ENCODE assay signal across 8 mouse cellular contexts in the genomic region with DNA sequence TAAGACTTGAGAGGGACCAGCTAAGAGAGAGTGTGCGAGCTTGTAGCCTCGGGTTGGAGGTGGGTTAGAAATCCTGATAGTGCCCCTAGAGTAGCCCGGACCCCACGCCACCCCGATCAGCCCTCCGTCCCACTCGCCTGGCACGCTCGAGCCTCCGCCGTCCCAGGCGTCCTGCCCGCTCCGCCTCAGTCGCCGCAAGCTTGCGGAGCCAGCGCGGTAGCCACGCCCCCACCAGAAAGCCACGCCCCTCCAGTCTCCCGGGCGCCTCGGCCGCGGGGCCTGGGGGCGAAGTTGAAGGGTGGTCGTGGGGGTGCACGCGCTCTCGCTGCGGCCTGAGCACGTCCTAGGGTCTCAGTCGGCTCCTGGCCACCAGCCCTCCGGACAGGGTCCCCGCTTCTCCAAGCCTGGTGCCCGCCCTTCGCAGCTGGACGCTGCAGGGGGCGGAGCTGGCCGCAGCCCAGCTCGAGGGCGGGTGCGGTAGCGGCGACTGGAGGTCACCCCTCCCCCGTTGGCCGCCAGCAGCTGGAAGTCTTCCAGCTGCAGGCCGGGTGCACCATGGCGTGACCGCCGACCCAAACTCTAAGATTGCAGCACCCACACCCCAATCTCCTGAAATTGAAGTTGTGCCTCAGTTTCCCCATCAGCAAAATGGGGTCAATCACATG. TPM values are rescaled to one million over a fixed set of nuclear protein-coding genes. Genes with fewer than 3 reads are reported as not detected.
DNase-seq lines count a peak whose midpoint lies in the region; ATAC-seq and TF ChIP-seq lines count a peak whose summit lies in the region.

Gene Kank2 (minus strand): TSS at position 400 of the 665 bp plus-strand sequence.

- peak within 1 kb of the TSS; percentile 93 to 96 for H3K27ac ChIP-seq in heart, embryonic 14.5 days (replicated peaks in 1 of 2; ENCODE audit: control insufficient read depth in 1 of 2, insufficient read depth in 1 of 2, low read depth in 2 of 2, low read length in 2 of 2)
- H3K27ac ChIP-seq in liver, embryonic 16.5 days (ENCODE audit: low read length): peak within 1 kb of the TSS; percentile 88
- H3K27ac ChIP-seq in neural tube, embryonic 12.5 days: 0 out of 2 replicates have a peak within 1 kb of the TSS, but pooled peaks have one; percentile 15

- under 1% methylated on average over 50 of the region's 52 CpGs for WGBS in heart, embryonic 14.5 days
- WGBS in liver, embryonic 16.5 days (ENCODE audit: insufficient replicate concordance): 0% methylated on average over 51 of the region's 52 CpGs
- WGBS in neural tube, embryonic 12.5 days: under 1% methylated on average over 52 of the region's 52 CpGs

- H3K9me3 ChIP-seq in heart, embryonic 14.5 days (ENCODE audit: control insufficient read depth, low read length): no peaks in the 10 kb centered on the region
- H3K9me3 ChIP-seq in liver, embryonic 16.5 days (replicated peaks; ENCODE audit: control insufficient read depth, low read length): no peaks in the 10 kb centered on the region
- no peaks in the 10 kb centered on the region for H3K9me3 ChIP-seq in neural tube, embryonic 12.5 days

- no peak for TF ChIP-seq CTCF in brain, embryonic 14.5 days (IDR thresholded peaks at IDR 0.05; ENCODE audit: borderline replicate concordance, extremely low read depth, insufficient read depth, insufficient read length)

- H3K4me2 ChIP-seq in heart, embryonic 14.5 days (ENCODE audit: low read length): peak within 1 kb of the TSS; percentile 70
- peak within 1 kb of the TSS; percentile 89 for H3K4me2 ChIP-seq in liver, embryonic 16.5 days (ENCODE audit: low read depth, low read length)
- peak within 1 kb of the TSS; percentile 78 for H3K4me2 ChIP-seq in neural tube, embryonic 12.5 days (replicated peaks)

- H3K4me1 ChIP-seq in heart, embryonic 14.5 days (ENCODE audit: control insufficient read depth in 2 of 2, insufficient read depth in 2 of 2, low read length in 2 of 2): peaks cover 11 to 29% of the 10 kb centered on the region in 2 experiments
- H3K4me1 ChIP-seq in liver, embryonic 16.5 days (ENCODE audit: control insufficient read depth, low read depth, low read length): peaks cover 17% of the 10 kb centered on the region
- peaks cover 10% of the 10 kb centered on the region for H3K4me1 ChIP-seq in neural tube, embryonic 12.5 days

- H3K4me3 ChIP-seq in heart, embryonic 14.5 days (ENCODE audit: control insufficient read depth in 1 of 2, insufficient read depth in 1 of 2, low read depth in 1 of 2, low read length in 2 of 2): peak within 1 kb of the TSS; percentile 90 to 93
- H3K4me3 ChIP-seq in liver, embryonic 16.5 days (ENCODE audit: low read depth, low read length): peak within 1 kb of the TSS; percentile 74
- H3K4me3 ChIP-seq in neural tube, embryonic 12.5 days: peak within 1 kb of the TSS; percentile 66

- peak within 1 kb of the TSS; percentile 96 for H3K9ac ChIP-seq in heart, embryonic 14.5 days (ENCODE audit: low read length)
- peak within 1 kb of the TSS; percentile 74 for H3K9ac ChIP-seq in liver, embryonic 16.5 days (ENCODE audit: low read depth, low read length)
- H3K9ac ChIP-seq in neural tube, embryonic 12.5 days: peak within 1 kb of the TSS; percentile 69

- TF ChIP-seq POLR2A in brain, embryonic 14.5 days (IDR thresholded peaks at IDR 0.05; ENCODE audit: borderline replicate concordance, extremely low read depth, insufficient read depth, insufficient read length, poor library complexity, severe bottlenecking): 0 out of 2 replicates have a peak, but pooled peaks have one; percentile 32

- H3K27me3 ChIP-seq in heart, embryonic 14.5 days (ENCODE audit: control insufficient read depth, insufficient read depth, low read length): no peaks in the 10 kb centered on the region
- peaks cover 4% of the 10 kb centered on the region for H3K27me3 ChIP-seq in liver, embryonic 16.5 days (ENCODE audit: control insufficient read depth, insufficient read depth, low read depth, low read length)
- no peaks in the 10 kb centered on the region for H3K27me3 ChIP-seq in neural tube, embryonic 12.5 days (replicated peaks)

- peak; percentile 82 for DNase-seq in brain, embryonic 14.5 days (ENCODE audit: low read depth)
- peak; percentile 61 for DNase-seq in fibroblast of lung, adult 2 months (ENCODE audit: low read depth)
- DNase-seq in kidney, postnatal 14 days: peak; percentile 93
- DNase-seq in testis, postnatal 14 days (ENCODE audit: low spot score): peak; percentile 85

- peak; percentile 82 for ATAC-seq in CD4-positive, CD25-positive, alpha-beta regulatory T cell, adult 4 months
- ATAC-seq in heart, embryonic 14.5 days (ENCODE audit: insufficient number of reproducible peaks, insufficient read depth, low FRiP score, low read depth): peak; percentile 78
- peak; percentile 80 for ATAC-seq in liver, embryonic 16.5 days (ENCODE audit: low read depth)
- peak; percentile 77 for ATAC-seq in neural tube, embryonic 12.5 days (ENCODE audit: low FRiP score, low read depth)

- H3K36me3 ChIP-seq in heart, embryonic 14.5 days (ENCODE audit: control insufficient read depth, insufficient read depth, low read length): peaks cover 60% of the 10 kb centered on the region
- H3K36me3 ChIP-seq in liver, embryonic 16.5 days (ENCODE audit: control insufficient read depth, insufficient read depth): peaks cover 3% of the 10 kb centered on the region; the same call in 1 of the 2 replicates
- H3K36me3 ChIP-seq in neural tube, embryonic 12.5 days: peaks cover 22% of the 10 kb centered on the region

RNA-seq across cellular contexts. Expression of gene Kank2, which starts in this region (rescaled TPM):
- polyA plus RNA-seq in CD4-positive, CD25-positive, alpha-beta regulatory T cell, adult 4 months (2017; shearing (Covaris generic)): not detected
- 5.9 and 10.8 TPM in 2 replicates for polyA plus RNA-seq in brain, embryonic 14.5 days (2012; rRNA removed)
- polyA plus RNA-seq in heart, embryonic 14.5 days (2014; fragmentation: Nextera tagmentation; extraction: Ambion mirVana): 11.1 and 11.6 TPM in 2 replicates
- polyA plus RNA-seq in liver, embryonic 16.5 days (2015; fragmentation: Nextera tagmentation; extraction: Ambion mirVana): 3.8 and 5.0 TPM in 2 replicates
- polyA plus RNA-seq in neural tube, embryonic 12.5 days (2016; fragmentation: Nextera tagmentation; extraction: Ambion mirVana): 7.2 and 8.5 TPM in 2 replicates

Comparison
In these comparisons a context has a peak if more than half of its experiments do, and no peak if none do; other contexts are left out.
1. Peak in every context shown above with its lines: DNase-seq, ATAC-seq, H3K4me3 ChIP-seq and H3K27ac ChIP-seq.
2. Peak in ATAC-seq in CD4-positive, CD25-positive, alpha-beta regulatory T cell, adult 4 months; RNA of the gene not detected or under 1 TPM.
3. H3K27ac ChIP-seq: peak in every context shown above with its lines; median percentile 94 in heart, embryonic 14.5 days; 88 in liver, embryonic 16.5 days; 15 in neural tube, embryonic 12.5 days.